ENCODE assay signal across 8 mouse cellular contexts in genomic region chr6:127329191-127330014, GRCm38 (mm10).
A peak's percentile ranks its signal among the peaks of the same experiment; 100 is the strongest.
DNase-seq lines count a peak whose midpoint lies in the region; ATAC-seq and TF ChIP-seq lines count a peak whose summit lies in the region.

No protein-coding gene starts in this region.

- DNase-seq in kidney, postnatal 0 days (ENCODE audit: low spot score): no peak
- no peak for DNase-seq in kidney, postnatal 36 days
- DNase-seq in cerebellum, postnatal 10 days: peak; percentile 37 to 44
- DNase-seq in hindbrain, embryonic 11.5 days (ENCODE audit: low spot score): peak; percentile 49
- DNase-seq in urinary bladder, postnatal 36 days (ENCODE audit: low spot score in 2 of 2): no peak
- no peak for DNase-seq in spleen, adult 18-20 months

- H3K9me3 ChIP-seq in kidney, postnatal 0 days (replicated peaks; ENCODE audit: low read length): no peaks in the 10 kb centered on the region
- H3K9me3 ChIP-seq in hindbrain, embryonic 11.5 days (ENCODE audit: control insufficient read depth, low read length): no peaks in the 10 kb centered on the region
- H3K9me3 ChIP-seq in midbrain, embryonic 12.5 days: no peaks in the 10 kb centered on the region

- H3K4me1 ChIP-seq in kidney, postnatal 0 days (replicated peaks; ENCODE audit: insufficient read depth, low read length): peaks cover 4% of the 10 kb centered on the region; the same call in 1 of the 2 replicates
- peaks cover 4% of the 10 kb centered on the region; the same call in 1 of the 2 replicates for H3K4me1 ChIP-seq in hindbrain, embryonic 11.5 days (replicated peaks; ENCODE audit: control insufficient read depth, insufficient read depth, low read length)
- H3K4me1 ChIP-seq in midbrain, embryonic 12.5 days: peaks cover 33% of the 10 kb centered on the region

- no peak for TF ChIP-seq CTCF in kidney, postnatal 0 days (IDR thresholded peaks at IDR 0.05; ENCODE audit: low read depth)

- peak overlapping the region; percentile 66 for H3K4me2 ChIP-seq in kidney, postnatal 0 days (ENCODE audit: low read length)
- H3K4me2 ChIP-seq in hindbrain, embryonic 11.5 days (replicated peaks; ENCODE audit: low read depth, low read length): peak overlapping the region; percentile 50
- peak overlapping the region; percentile 68 for H3K4me2 ChIP-seq in midbrain, embryonic 12.5 days (replicated peaks)

- H3K27ac ChIP-seq in kidney, postnatal 0 days: peak overlapping the region; percentile 26
- H3K27ac ChIP-seq in hindbrain, embryonic 11.5 days (ENCODE audit: low read depth, low read length): peak overlapping the region; percentile 72
- H3K27ac ChIP-seq in midbrain, embryonic 12.5 days (replicated peaks): peak overlapping the region; percentile 86

- no peak overlapping the region for H3K9ac ChIP-seq in kidney, postnatal 0 days (ENCODE audit: low read depth, low read length)
- no peak overlapping the region for H3K9ac ChIP-seq in hindbrain, embryonic 11.5 days (ENCODE audit: low read depth, low read length)
- peak overlapping the region; percentile 59; the same call in 1 of the 2 replicates for H3K9ac ChIP-seq in midbrain, embryonic 12.5 days (replicated peaks)

- peak; percentile 9; the same call in 1 of the 2 replicates for ATAC-seq in kidney, postnatal 0 days (replicated peaks; ENCODE audit: low FRiP score, low read depth)
- no peak for ATAC-seq in hindbrain, embryonic 11.5 days (ENCODE audit: low FRiP score)
- no peak; the same call in 1 of the 2 replicates for ATAC-seq in midbrain, embryonic 12.5 days (ENCODE audit: low FRiP score, low read depth)
- ATAC-seq in megakaryocyte progenitor cell, adult 5-6 weeks (replicated peaks; ENCODE audit: poor library complexity): no peak

- H3K36me3 ChIP-seq in kidney, postnatal 0 days (ENCODE audit: insufficient read depth, low read length): no peaks in the 10 kb centered on the region
- no peaks in the 10 kb centered on the region for H3K36me3 ChIP-seq in hindbrain, embryonic 11.5 days (ENCODE audit: control insufficient read depth, insufficient read depth, low read length)
- H3K36me3 ChIP-seq in midbrain, embryonic 12.5 days: no peaks in the 10 kb centered on the region

- no peak overlapping the region for H3K4me3 ChIP-seq in kidney, postnatal 0 days (replicated peaks; ENCODE audit: low read depth, low read length)
- no peak overlapping the region for H3K4me3 ChIP-seq in hindbrain, embryonic 11.5 days (ENCODE audit: low read depth, low read length)
- peak overlapping the region; percentile 42 for H3K4me3 ChIP-seq in midbrain, embryonic 12.5 days

- WGBS in kidney, postnatal 0 days: 39% methylated on average over 20 of the region's 20 CpGs
- 32% methylated on average over 20 of the region's 20 CpGs for WGBS in hindbrain, embryonic 11.5 days
- WGBS in midbrain, embryonic 12.5 days: 13% methylated on average over 20 of the region's 20 CpGs

- H3K27me3 ChIP-seq in kidney, postnatal 0 days (ENCODE audit: insufficient read depth, low read length): no peaks in the 10 kb centered on the region
- H3K27me3 ChIP-seq in hindbrain, embryonic 11.5 days (ENCODE audit: control insufficient read depth, insufficient read depth, low read length): no peaks in the 10 kb centered on the region
- peaks cover 22% of the 10 kb centered on the region for H3K27me3 ChIP-seq in midbrain, embryonic 12.5 days

Comparison
In these comparisons a context has a peak if more than half of its experiments do, and no peak if none do; other contexts are left out.
1. DNase-seq: peak in cerebellum, postnatal 10 days (2 of 2) and hindbrain, embryonic 11.5 days (single experiment); none in kidney, postnatal 0 days (single experiment), kidney, postnatal 36 days (0 of 2), urinary bladder, postnatal 36 days (0 of 2) and spleen, adult 18-20 months (0 of 2).
2. H3K27ac ChIP-seq: peak in every context shown above with its lines; median percentile 86 in midbrain, embryonic 12.5 days; 72 in hindbrain, embryonic 11.5 days; 26 in kidney, postnatal 0 days.
3. Peak in every context shown above with its lines, with median percentiles within 50 percentile points of each other: H3K4me2 ChIP-seq.